Mouse (Mus musculus) embryonic facial prominence, embryonic 14.5 days (tissue): ENCODE measurements around the gene Olfr66. TPM values are rescaled to one million over a fixed set of nuclear protein-coding genes. Genes with fewer than 3 reads are reported as not detected.
A peak's percentile ranks its signal among the peaks of the same experiment; 100 is the strongest.

Source experiments
- ATAC-seq: fragments of 200-750 bp; cut with Nextera tagmentation; 2 replicates; pipeline ENCODE4 v1.8.0; 2017; ENCODE audit warnings: low read depth, moderate number of reproducible peaks, moderate TSS enrichment
- DNase-seq: peaks from one replicate; pipeline ENCODE4 v3.0.0-alpha.2; 2015; ENCODE audit warnings: low spot score
- H3K27ac ChIP-seq: fragments of 300-500 bp; sonication (generic); replicated peaks from 2 replicates; pipeline ENCODE4 v1.5.1; 2014; ENCODE audit warnings: low read depth, mild to moderate bottlenecking, low read length, moderate library complexity
- H3K27me3 ChIP-seq: fragments of 300-500 bp; sonication (generic); replicated peaks from 2 replicates; pipeline ENCODE4 v1.6.1; 2014; ENCODE audit warnings: low read length; ENCODE audit not compliant: control insufficient read depth, insufficient read depth
- H3K36me3 ChIP-seq: fragments of 300-500 bp; sonication (generic); 2 replicates; pipeline ENCODE4 v1.6.1; 2014; ENCODE audit warnings: low read length, mixed read lengths; ENCODE audit not compliant: control insufficient read depth, insufficient read depth
- H3K4me1 ChIP-seq: fragments of 300-500 bp; sonication (generic); 2 replicates; pipeline ENCODE4 v1.6.1; 2014; ENCODE audit warnings: antibody characterized with exemption, low read length; ENCODE audit not compliant: control insufficient read depth, insufficient read depth
- H3K4me2 ChIP-seq: fragments of 300-500 bp; sonication (generic); 2 replicates; pipeline ENCODE4 v1.6.1; 2014; ENCODE audit warnings: low read depth, mild to moderate bottlenecking, low read length, moderate library complexity, mixed read lengths
- H3K4me3 ChIP-seq: fragments of 300-500 bp; sonication (generic); 2 replicates; pipeline ENCODE4 v1.5.1; 2014; ENCODE audit warnings: low read depth, mild to moderate bottlenecking, low read length
- H3K9ac ChIP-seq: fragments of 300-500 bp; sonication (generic); 2 replicates; pipeline ENCODE4 v1.6.1; 2014; ENCODE audit warnings: low read depth, mild to moderate bottlenecking, low read length, moderate library complexity, mixed read lengths
- H3K9me3 ChIP-seq: fragments of 300-500 bp; sonication (generic); 2 replicates; pipeline ENCODE4 v1.6.1; 2016; ENCODE audit warnings: low read length; ENCODE audit not compliant: control insufficient read depth
- WGBS: fragments of 180-500 bp; shearing (Covaris S2); extraction: QIAGEN DNeasy Blood & Tissue Kit; methylation state at CpG from one replicate; pipeline ENCODE4 v1.1.7; 2014; 5-methylcytosine and 5-hydroxymethylcytosine counted together
- polyA plus RNA-seq: library from polyadenylated mRNA; unstranded; fragments of >200 nt; fragmentation: Nextera tagmentation; extraction: Ambion mirVana; gene quantifications from 2 replicates; pipeline ENCODE4 v1.2.1, GENCODE M21; 2014

Olfr66 gene
- polyA plus RNA-seq = not detected in 2 replicates

GRCm38 (mm10) chr7:103886152-103886551, at the start of gene Olfr66:
Olfr66 (minus strand) TSS chr7:103886252.
- Histone ChIP-seq H3K27me3 (no peaks in the 10 kb centered on the region), H3K9ac (no peak within 1 kb of the TSS), H3K4me1 (no peaks in the 10 kb centered on the region), H3K36me3 (no peaks in the 10 kb centered on the region), H3K4me3 (no peak within 1 kb of the TSS), H3K9me3 (no peaks in the 10 kb centered on the region), H3K4me2 (no peak within 1 kb of the TSS), H3K27ac (no peak within 1 kb of the TSS)
- ATAC-seq (no peak), DNase-seq (no peak)

GRCm38 (mm10) chr7:103934264-103934663, 48.2 kb upstream of the Olfr66 start, which contains the start of gene Olfr632:
Olfr632 (plus strand) TSS chr7:103934347.
- Histone ChIP-seq H3K4me3 (no peak within 1 kb of the TSS), H3K9me3 (no peaks in the 10 kb centered on the region), H3K4me2 (no peak within 1 kb of the TSS), H3K27ac (no peak within 1 kb of the TSS), H3K4me1 (no peaks in the 10 kb centered on the region), H3K27me3 (no peaks in the 10 kb centered on the region), H3K36me3 (no peaks in the 10 kb centered on the region), H3K9ac (no peak within 1 kb of the TSS)
- WGBS = 79% methylated on average over 2 of the region's 2 CpGs
- DNase-seq (no peak), ATAC-seq (no peak)

GRCm38 (mm10) chr7:103928525-103928924, 42.5 kb upstream of the Olfr66 start, which contains the start of gene Olfr631:
Olfr631 (plus strand) TSS chr7:103928825.
- Histone ChIP-seq H3K9me3 (no peaks in the 10 kb centered on the region), H3K27ac (no peak within 1 kb of the TSS), H3K4me2 (no peak within 1 kb of the TSS), H3K36me3 (no peaks in the 10 kb centered on the region), H3K27me3 (no peaks in the 10 kb centered on the region), H3K9ac (no peak within 1 kb of the TSS), H3K4me3 (no peak within 1 kb of the TSS), H3K4me1 (no peaks in the 10 kb centered on the region)
- no peak for DNase-seq
- no peak for ATAC-seq

- H3K4me2 ChIP-seq = no peak overlapping the region
- no peak overlapping the region for H3K9ac ChIP-seq
- no peaks in the 10 kb centered on the region for H3K4me1 ChIP-seq
- ATAC-seq = no peak
- no peaks in the 10 kb centered on the region for H3K27me3 ChIP-seq
- no peak overlapping the region for H3K27ac ChIP-seq
- H3K36me3 ChIP-seq = no peaks in the 10 kb centered on the region
- DNase-seq = no peak
- no peak overlapping the region for H3K4me3 ChIP-seq
- H3K9me3 ChIP-seq = no peaks in the 10 kb centered on the region
Measured at GRCm38 (mm10) chr7:103915338-103915737, 29.3 kb upstream of the Olfr66 start.

GRCm38 (mm10) chr7:103912969-103913511, 27.0 kb upstream of the Olfr66 start:
- Histone ChIP-seq H3K4me1 (no peaks in the 10 kb centered on the region), H3K27me3 (no peaks in the 10 kb centered on the region), H3K4me2 (no peak overlapping the region), H3K4me3 (no peak overlapping the region), H3K27ac (no peak overlapping the region), H3K36me3 (no peaks in the 10 kb centered on the region), H3K9ac (no peak overlapping the region), H3K9me3 (no peaks in the 10 kb centered on the region)
- no peak for ATAC-seq
- DNase-seq = peak; percentile 1
- WGBS = 37% methylated on average over 8 of the region's 8 CpGs

GRCm38 (mm10) chr7:103910047-103910446, 24.0 kb upstream of the Olfr66 start:
- Histone ChIP-seq H3K9me3 (no peaks in the 10 kb centered on the region), H3K9ac (no peak overlapping the region), H3K27me3 (no peaks in the 10 kb centered on the region), H3K4me2 (no peak overlapping the region), H3K4me3 (no peak overlapping the region), H3K4me1 (no peaks in the 10 kb centered on the region), H3K27ac (no peak overlapping the region), H3K36me3 (no peaks in the 10 kb centered on the region)
- ATAC-seq (no peak), DNase-seq (peak; percentile 34)
- WGBS = 21% methylated on average over 3 of the region's 3 CpGs

GRCm38 (mm10) chr7:103903187-103903586, 17.1 kb upstream of the Olfr66 start, which contains the start of gene Olfr65:
Olfr65 (plus strand) TSS chr7:103903487.
- no peak for ATAC-seq
- 73% methylated on average over 2 of the region's 2 CpGs for WGBS

GRCm38 (mm10) chr7:103894385-103894784, 8.3 kb upstream of the Olfr66 start, which contains the start of gene Olfr64:
Olfr64 (minus strand) TSS chr7:103894485.
- Histone ChIP-seq H3K4me1 (no peaks in the 10 kb centered on the region), H3K27me3 (no peaks in the 10 kb centered on the region), H3K27ac (no peak within 1 kb of the TSS), H3K9ac (no peak within 1 kb of the TSS), H3K36me3 (no peaks in the 10 kb centered on the region), H3K4me2 (no peak within 1 kb of the TSS), H3K9me3 (no peaks in the 10 kb centered on the region), H3K4me3 (no peak within 1 kb of the TSS)
- no peak for ATAC-seq
- 67% methylated on average over 1 of the region's 1 CpGs for WGBS
- no peak for DNase-seq

More at GRCm38 (mm10) chr7:103903187-103903586, 17.1 kb upstream of the Olfr66 start, which contains the start of gene Olfr65:
- Histone ChIP-seq H3K27ac (no peak within 1 kb of the TSS), H3K9ac (no peak within 1 kb of the TSS), H3K4me2 (no peak within 1 kb of the TSS), H3K36me3 (no peaks in the 10 kb centered on the region), H3K4me1 (no peaks in the 10 kb centered on the region), H3K4me3 (no peak within 1 kb of the TSS), H3K27me3 (no peaks in the 10 kb centered on the region), H3K9me3 (no peaks in the 10 kb centered on the region)
- DNase-seq = no peak

- H3K27ac ChIP-seq = no peak overlapping the region
- H3K9me3 ChIP-seq = no peaks in the 10 kb centered on the region
- H3K27me3 ChIP-seq = no peaks in the 10 kb centered on the region
- H3K4me3 ChIP-seq = no peak overlapping the region
- no peak overlapping the region for H3K4me2 ChIP-seq
- ATAC-seq = no peak
- no peaks in the 10 kb centered on the region for H3K36me3 ChIP-seq
- 80% methylated on average over 2 of the region's 2 CpGs for WGBS
- H3K4me1 ChIP-seq = no peaks in the 10 kb centered on the region
- no peak overlapping the region for H3K9ac ChIP-seq
- no peak for DNase-seq
Measured at GRCm38 (mm10) chr7:103877093-103877492, 9.0 kb downstream of the Olfr66 start.
